Mouse (Mus musculus) small intestine, adult 2 months (tissue): Measurements from ENCODE around the gene Cbr2. TPM values are rescaled to one million over a fixed set of nuclear protein-coding genes. Genes with fewer than 3 reads are reported as not detected.

Source experiments
- H3K27ac ChIP-seq: fragments of 200-500 bp; 2 replicates; pipeline ENCODE4 v1.5.1; 2012; ENCODE audit warnings: low read depth, low read length, control low read depth, inconsistent platforms; ENCODE audit not compliant: insufficient read depth
- H3K27me3 ChIP-seq: fragments of 200-500 bp; 2 replicates; pipeline ENCODE4 v1.6.1; 2012; ENCODE audit warnings: mild to moderate bottlenecking, moderate library complexity, low read length, inconsistent platforms; ENCODE audit not compliant: control insufficient read depth, insufficient read depth
- H3K36me3 ChIP-seq: fragments of 200-500 bp; 2 replicates; pipeline ENCODE4 v1.6.1; 2012; ENCODE audit warnings: mild to moderate bottlenecking, low read length, control low read depth, inconsistent platforms; ENCODE audit not compliant: control insufficient read depth, insufficient read depth
- H3K4me1 ChIP-seq: fragments of 200-500 bp; 2 replicates; pipeline ENCODE4 v1.6.1; 2012; ENCODE audit warnings: low read length, inconsistent platforms, mixed read lengths; ENCODE audit not compliant: control insufficient read depth, insufficient read depth, insufficient read length
- H3K4me3 ChIP-seq: fragments of 200-500 bp; 2 replicates; pipeline ENCODE4 v1.5.1; 2012; ENCODE audit warnings: low read depth, mild to moderate bottlenecking, control low read depth, inconsistent platforms, low read length, moderate library complexity
- CTCF ChIP-seq: fragments of 200-500 bp; IDR thresholded peaks from 2 replicates; pipeline ENCODE4 v1.5.1; 2012; ENCODE audit warnings: low read depth, mild to moderate bottlenecking, control low read depth, inconsistent platforms, low read length, moderate library complexity, mixed read lengths; ENCODE audit not compliant: insufficient replicate concordance, insufficient read length; ENCODE audit errors: extremely low read depth
- POLR2A ChIP-seq: fragments of 200-500 bp; IDR thresholded peaks from 2 replicates; pipeline ENCODE4 v1.6.1; 2012; ENCODE audit warnings: low read depth, mild to moderate bottlenecking, control low read depth, inconsistent platforms, low read length, moderate library complexity
- WGBS: fragments of 180-500 bp; shearing (Covaris S2); methylation state at CpG from one replicate; pipeline ENCODE4 v1.1.7; 2018; 5-methylcytosine and 5-hydroxymethylcytosine counted together
- polyA plus RNA-seq: library from polyadenylated mRNA; depleted of rRNA; stranded (reverse); fragments of >200 nt; gene quantifications from 2 replicates; pipeline ENCODE4 v1.2.3, GENCODE M21; 2012

Gene Cbr2
- polyA plus RNA-seq, 1 experiment = 1.2 TPM

GRCm38 (mm10) chr11:120749430-120749829, 17.5 kb upstream of the Cbr2 start:
- H3K27ac ChIP-seq = no peak overlapping the region
- WGBS = 70% methylated on average over 8 of the region's 8 CpGs
- no peak overlapping the region for H3K4me3 ChIP-seq
- H3K4me1 ChIP-seq = peaks cover 3% of the 10 kb centered on the region; the same call in 1 of the 2 replicates
- no peak for TF ChIP-seq POLR2A
- TF ChIP-seq CTCF = peak; percentile 43; the same call in 1 of the 2 replicates
- H3K27me3 ChIP-seq = no peaks in the 10 kb centered on the region
- no peaks in the 10 kb centered on the region for H3K36me3 ChIP-seq

GRCm38 (mm10) chr11:120747974-120748373, 16.1 kb upstream of the Cbr2 start:
- no peaks in the 10 kb centered on the region for H3K36me3 ChIP-seq
- TF ChIP-seq CTCF (no peak), POLR2A (no peak)
- peak overlapping the region; percentile 53; the same call in 1 of the 2 replicates for H3K27ac ChIP-seq
- peaks cover 3% of the 10 kb centered on the region; the same call in 1 of the 2 replicates for H3K4me1 ChIP-seq
- no peak overlapping the region for H3K4me3 ChIP-seq
- 21% methylated on average over 4 of the region's 4 CpGs for WGBS
- H3K27me3 ChIP-seq = no peaks in the 10 kb centered on the region

- TF ChIP-seq CTCF (no peak), POLR2A (no peak)
- no peak overlapping the region for H3K27ac ChIP-seq
Measured at GRCm38 (mm10) chr11:120744121-120744701, 12.3 kb upstream of the Cbr2 start.

GRCm38 (mm10) chr11:120740981-120741380, 9.1 kb upstream of the Cbr2 start:
- no peaks in the 10 kb centered on the region for H3K4me1 ChIP-seq
- no peak overlapping the region for H3K27ac ChIP-seq
- no peaks in the 10 kb centered on the region for H3K36me3 ChIP-seq
- TF ChIP-seq CTCF = no peak
- TF ChIP-seq POLR2A = no peak
- no peaks in the 10 kb centered on the region for H3K27me3 ChIP-seq
- 85% methylated on average over 5 of the region's 5 CpGs for WGBS
- no peak overlapping the region for H3K4me3 ChIP-seq

More at GRCm38 (mm10) chr11:120744121-120744701, 12.3 kb upstream of the Cbr2 start:
- Histone ChIP-seq H3K4me3 (no peak overlapping the region), H3K4me1 (peaks cover 3% of the 10 kb centered on the region; the same call in 1 of the 2 replicates), H3K36me3 (no peaks in the 10 kb centered on the region), H3K27me3 (no peaks in the 10 kb centered on the region)
- 33% methylated on average over 7 of the region's 7 CpGs for WGBS

- no peak overlapping the region for H3K27ac ChIP-seq
- 83% methylated on average over 6 of the region's 6 CpGs for WGBS
Measured at GRCm38 (mm10) chr11:120736424-120736823, 4.5 kb upstream of the Cbr2 start.

GRCm38 (mm10) chr11:120733521-120733920, 1.6 kb upstream of the Cbr2 start:
- Histone ChIP-seq H3K27ac (no peak overlapping the region), H3K36me3 (no peaks in the 10 kb centered on the region), H3K4me3 (no peak overlapping the region), H3K27me3 (no peaks in the 10 kb centered on the region; the same call in 1 of the 2 replicates), H3K4me1 (peaks cover 4% of the 10 kb centered on the region; the same call in 1 of the 2 replicates)
- TF ChIP-seq CTCF (no peak), POLR2A (no peak)
- WGBS = 15% methylated on average over 6 of the region's 6 CpGs

More at GRCm38 (mm10) chr11:120736424-120736823, 4.5 kb upstream of the Cbr2 start:
- H3K36me3 ChIP-seq = no peaks in the 10 kb centered on the region
- no peaks in the 10 kb centered on the region for H3K4me1 ChIP-seq
- no peak for TF ChIP-seq CTCF
- no peak for TF ChIP-seq POLR2A
- no peaks in the 10 kb centered on the region; the same call in 1 of the 2 replicates for H3K27me3 ChIP-seq
- no peak overlapping the region for H3K4me3 ChIP-seq

- WGBS = 100% methylated on average over 1 of the region's 1 CpGs
- no peak for TF ChIP-seq POLR2A
- no peak for TF ChIP-seq CTCF
Measured at GRCm38 (mm10) chr11:120731395-120731794, 519 bp downstream of the Cbr2 start.

More at GRCm38 (mm10) chr11:120731395-120731794, 519 bp downstream of the Cbr2 start:
- Histone ChIP-seq H3K4me3 (no peak overlapping the region), H3K27me3 (no peaks in the 10 kb centered on the region; the same call in 1 of the 2 replicates), H3K4me1 (peaks cover 7% of the 10 kb centered on the region), H3K27ac (no peak overlapping the region), H3K36me3 (no peaks in the 10 kb centered on the region)
